Mouse (Mus musculus) mesoderm, embryonic 11.5 days (tissue): ENCODE results near the gene Stmn1.

Source experiments
- DNase-seq: peaks from one replicate; pipeline ENCODE4 v3.0.0-alpha.2; 2012; ENCODE audit warnings: low read depth, low spot score

Gene Stmn1

DNA sequence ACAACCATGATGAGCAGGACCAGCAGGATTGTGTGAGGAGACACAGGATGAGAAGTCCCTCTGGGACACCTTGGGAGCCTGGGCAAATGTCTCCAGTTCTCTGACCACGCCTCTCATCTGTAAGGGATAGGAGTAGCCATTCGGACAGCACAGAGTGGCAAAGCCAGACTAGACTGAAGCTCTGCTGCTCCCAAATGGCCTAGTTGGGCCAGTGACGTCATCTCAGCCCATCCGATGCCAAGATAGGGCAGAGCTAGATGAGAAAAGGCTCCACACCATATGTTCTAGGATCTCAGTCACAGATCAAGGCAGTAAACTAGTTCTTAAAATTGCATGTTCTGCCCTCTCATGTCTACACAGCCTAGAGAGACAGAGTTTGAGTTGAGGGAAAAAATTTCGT lies 9.3 kb upstream of the Stmn1 start:
- DNase-seq: no peak

DNA sequence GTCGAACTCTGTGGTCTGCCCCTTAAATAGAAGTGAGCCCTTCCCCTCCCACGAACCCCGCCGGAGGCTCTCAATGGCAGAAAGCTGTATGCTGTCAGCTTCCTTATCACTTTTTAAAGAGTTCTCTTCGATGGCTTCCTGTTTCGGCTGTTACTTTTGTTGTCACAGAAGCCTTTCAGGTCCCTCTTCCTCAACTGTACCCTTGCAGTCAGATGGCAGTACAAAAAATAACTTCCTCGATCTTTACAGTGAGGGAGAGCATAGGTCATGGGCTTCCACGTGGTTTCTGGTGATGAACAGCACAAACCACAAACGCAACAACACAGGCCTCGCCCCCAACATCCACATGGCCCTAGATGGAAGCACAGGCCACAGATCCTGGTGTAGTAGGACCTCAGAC lies 7.8 kb upstream of the Stmn1 start:
- DNase-seq: no peak

DNA sequence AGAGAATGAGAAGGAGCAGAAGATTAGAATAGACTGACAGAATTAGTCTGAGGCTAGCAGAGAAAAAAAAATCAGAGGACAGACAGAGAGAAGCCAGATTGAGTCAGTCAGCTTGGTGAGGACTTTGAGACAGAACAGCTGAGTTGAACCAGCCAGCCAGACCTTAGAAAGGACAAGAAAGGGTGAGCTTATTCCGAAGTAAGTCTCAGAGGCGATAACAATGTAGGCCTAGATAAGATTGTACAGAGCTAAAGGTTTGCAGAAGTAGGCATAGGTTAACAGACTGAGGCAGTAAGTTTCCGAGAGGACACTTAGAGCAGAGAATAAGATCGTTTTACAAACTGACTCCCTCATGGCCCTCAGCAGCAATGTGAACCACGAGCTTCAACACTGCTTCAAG lies 6.9 kb upstream of the Stmn1 start:
- DNase-seq: no peak

DNA sequence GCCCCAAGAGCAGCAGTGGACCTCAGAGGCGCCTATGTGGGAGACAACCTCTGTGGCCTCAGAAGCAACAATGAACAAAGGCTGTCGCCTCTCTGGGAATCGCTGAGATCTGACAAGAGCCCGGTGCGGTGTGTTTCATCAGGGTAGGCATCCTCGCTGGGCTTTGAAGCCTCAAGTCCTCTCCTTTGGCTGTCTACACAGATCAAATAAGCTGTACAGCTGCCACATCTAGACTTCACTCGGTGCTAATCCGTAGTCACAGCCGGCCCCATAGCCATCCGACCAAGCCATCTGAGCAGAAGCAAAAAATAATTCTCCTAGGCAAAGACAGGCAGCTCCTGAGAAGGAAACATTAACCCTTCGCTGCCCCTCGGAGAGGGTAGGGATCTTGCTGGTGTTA lies 2.3 kb upstream of the Stmn1 start:
- DNase-seq: no peak

DNA sequence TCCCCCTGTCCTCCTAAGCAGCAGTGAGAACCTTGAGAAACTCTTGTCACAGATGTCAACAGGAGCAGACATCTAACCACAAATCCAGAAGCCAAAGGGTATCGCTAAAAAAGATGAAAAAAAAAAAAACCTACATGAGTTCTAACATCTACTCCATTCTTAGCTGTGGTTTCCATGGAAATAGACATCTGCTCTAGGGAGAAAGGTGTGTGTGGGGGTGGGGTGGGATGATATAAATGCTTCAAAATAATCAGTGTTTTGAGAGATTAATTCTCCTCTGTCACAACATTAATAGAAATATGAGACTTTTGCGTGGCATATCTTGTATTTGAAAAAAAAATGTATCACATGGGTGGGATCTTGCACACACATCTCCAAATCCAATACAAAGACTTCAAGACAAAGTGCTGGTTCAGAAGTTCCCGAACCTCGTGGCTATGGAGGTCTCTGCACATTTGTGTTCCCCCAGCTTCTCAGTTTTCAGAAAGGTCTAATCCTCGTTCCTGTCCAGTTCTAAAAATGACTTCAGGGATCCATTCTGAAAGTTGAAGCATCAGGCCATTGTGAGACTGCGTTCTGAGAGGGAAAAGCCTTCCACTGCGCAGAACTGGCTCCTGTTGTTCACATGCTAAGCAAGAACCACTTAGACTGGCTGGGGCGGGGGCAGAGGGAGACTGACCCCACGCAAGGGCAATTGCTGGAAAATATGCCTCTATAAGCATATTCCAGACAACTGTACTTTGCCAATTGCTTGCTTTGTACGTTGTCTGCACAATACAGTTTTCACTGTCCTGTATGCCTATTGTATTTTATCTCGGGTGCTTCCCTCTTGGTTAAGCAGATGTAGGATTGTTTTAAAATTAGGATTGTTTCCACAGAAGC lies 1.5 kb upstream of the Stmn1 start:
- no peak for DNase-seq

DNA sequence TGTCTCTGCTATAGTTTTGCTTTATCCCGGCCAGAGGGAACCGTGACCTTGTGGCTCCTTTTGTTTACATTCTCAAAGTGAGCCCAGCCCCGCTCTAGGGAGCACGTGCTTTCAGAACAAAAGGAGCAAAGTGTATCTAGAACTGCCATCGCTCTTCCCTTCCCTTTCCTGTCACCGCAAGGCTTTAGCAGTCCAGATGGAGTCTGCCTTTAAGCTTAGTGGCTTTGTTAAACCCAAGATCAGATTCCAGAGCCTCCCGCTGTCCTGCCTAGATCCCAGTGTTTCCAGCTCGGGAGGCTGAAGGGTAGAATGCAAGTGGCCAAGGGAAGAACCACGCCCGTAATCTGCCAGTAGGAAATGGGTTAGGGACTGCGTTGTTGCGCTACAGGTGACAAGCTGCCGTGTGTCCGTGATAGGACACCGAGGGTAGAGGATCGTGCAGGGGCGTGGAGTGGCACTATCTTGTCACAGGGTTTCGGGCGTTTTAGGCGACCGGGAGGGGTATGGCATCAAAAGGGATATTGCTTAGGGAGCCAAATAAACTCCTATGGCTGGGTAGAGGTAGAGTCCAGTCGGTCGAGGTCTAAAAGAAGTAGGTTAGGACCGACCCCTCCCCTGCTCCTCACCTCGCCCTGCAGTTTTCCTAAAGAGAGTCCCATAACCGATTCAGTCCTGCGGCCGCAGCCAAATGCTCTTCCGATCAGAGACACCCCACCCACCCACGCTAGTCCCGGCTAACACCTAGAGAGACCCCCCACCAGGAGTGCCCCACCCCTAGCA lies 495 bp upstream of the Stmn1 start:
- DNase-seq: peak; percentile 61

DNA sequence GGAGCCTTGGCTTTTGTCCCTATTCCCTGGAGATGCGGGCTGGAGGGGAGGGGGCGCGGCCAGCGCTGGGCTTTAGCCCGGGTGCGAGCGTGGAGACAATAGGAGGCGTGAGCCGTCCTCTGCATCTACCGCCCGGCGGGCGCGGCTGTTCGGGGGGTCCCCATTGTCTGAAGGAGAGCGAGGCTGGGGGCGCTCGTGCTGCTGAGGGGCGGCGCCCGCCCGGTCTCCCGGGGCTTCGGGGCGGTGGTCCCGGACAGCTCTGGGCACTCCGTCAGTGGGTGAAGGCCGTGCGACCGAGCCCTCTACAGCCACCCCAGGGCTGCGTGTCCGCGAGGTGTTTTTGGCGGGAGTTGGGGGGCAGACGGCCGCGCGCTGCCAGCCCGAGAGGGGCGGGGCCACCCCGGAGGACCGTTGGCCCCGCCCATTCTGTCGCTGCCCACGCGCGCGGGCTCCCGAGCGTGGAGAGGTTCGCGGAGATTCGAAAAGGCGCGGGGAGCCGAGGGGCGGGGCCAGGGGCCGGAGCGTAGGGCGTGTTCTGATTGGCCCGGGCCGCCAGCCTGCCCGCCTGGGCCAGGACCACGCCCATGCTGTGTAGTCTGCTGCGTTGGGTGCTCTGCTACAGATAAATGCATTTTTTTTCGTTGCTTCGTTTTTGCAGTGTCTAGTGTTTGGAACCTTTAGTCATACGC lies 602 bp downstream of the Stmn1 start:
- peak; percentile 95 for DNase-seq

DNA sequence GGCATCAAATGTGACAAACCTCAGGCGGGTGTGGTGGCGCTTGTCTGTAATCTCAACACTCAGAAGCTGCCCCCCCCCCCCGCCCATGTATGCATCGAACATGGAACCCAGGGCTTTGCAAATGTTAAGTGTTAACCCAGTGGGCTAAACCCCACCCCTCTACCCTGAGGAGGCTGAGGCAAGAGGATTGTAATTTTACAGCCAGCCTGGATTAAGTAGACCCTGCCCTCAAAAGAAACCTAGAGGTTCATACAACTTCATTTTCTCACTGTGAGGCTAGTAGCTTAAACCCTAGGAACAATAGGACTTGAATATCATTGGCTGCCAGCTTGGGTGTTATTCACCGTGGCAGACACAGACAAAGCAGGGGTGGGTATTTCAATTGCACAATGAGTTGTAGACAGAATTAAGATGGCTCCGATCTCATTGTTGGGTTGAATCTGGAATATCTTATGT lies 1.2 kb downstream of the Stmn1 start:
- DNase-seq: peak; percentile 53

DNA sequence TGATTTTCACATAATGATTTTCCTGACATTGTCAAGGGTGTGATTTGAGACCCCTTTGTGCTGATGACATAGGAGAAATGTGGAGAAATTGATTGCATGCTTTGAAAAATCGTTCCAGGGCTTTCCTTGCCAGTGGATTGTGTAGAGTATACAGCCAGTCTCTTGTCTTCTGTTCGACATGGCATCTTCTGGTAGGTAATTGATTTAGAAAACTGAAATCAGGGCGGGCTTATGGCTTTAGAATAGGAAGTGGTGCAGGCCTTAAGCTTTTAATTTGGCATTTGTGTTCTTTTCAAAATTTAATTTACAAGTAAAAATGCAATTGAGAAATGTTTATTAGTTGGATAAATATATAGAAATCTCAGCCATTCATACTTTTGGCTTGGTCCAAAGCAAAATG lies 1.9 kb downstream of the Stmn1 start:
- DNase-seq: no peak

DNA sequence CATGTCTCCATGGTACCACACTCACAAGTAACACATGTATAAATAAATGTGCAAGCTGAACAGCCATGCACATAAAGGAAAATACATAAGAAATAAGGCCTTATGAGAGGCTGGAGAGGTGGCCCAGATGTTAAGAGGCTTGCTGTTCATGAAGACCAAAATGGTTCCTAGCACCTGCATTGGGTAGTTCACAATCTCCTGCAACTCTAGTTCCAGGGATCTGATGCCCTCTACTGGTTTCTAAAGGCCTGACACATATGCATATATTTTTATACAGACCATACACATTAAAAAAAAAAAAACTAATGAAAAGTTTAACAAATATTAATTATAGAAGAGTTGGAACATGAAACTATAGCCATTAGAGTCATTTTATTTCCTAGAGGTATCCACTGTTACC lies 3.3 kb downstream of the Stmn1 start:
- DNase-seq: no peak

DNA sequence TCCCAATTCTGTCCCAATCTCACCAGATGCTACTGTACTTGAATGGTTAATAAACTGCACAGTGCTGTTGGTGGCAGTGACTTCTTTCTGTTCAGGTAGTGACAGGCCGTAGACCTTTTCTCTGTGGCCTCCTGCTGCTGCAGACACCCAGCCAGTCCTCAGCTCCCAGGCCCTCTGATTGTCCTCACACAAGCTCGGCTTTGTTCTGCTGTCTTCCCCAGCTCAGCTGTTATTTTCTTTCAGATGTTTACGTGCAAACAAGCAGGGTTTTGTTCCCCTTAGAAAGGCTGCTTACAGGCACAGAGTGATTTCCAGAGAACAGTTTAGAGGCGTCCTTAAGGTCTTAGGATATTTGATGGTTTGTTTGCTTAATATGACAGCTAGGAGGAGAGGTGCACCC lies 5.6 kb downstream of the Stmn1 start:
- no peak for DNase-seq

DNA sequence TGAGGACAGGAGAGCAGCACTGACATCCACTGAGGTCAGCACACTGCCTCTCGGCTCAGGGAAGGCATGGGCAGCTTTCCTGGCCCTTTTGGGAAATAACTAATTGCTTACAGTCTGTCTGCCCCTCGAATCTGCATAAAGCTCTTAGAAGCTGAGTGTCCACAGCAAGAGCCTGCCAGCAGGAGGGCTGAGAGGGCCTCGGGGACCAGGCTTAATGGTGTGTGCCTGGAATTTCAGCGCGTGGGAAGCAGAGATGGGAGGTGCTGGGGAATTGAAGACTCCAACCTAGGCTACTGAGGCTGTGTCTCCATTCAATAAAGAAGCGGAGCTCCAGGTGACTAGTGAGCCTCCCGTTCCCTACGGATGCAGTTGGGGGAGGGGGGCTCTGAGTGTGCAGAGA lies 6.1 kb downstream of the Stmn1 start:
- DNase-seq: no peak

DNA sequence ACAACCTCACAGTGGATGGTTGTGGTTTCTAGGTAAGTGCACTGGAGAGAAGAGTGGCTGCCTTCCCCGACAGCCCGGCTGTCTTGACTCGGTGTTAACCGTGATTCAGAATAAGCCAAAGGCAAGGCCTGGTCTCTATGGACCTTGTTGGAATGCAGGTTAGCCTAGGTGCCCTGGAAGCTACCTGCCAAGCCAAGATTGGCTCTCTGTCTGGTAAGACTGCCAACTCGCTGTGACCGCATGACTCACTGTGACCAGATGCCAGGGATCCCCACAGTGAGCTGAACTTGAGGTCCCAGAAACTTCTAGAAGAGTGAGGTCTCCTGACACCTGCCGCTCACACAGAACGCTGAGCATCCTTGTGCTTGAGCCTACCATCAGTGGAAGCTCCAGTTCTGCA lies 8.8 kb downstream of the Stmn1 start:
- DNase-seq: no peak

DNA sequence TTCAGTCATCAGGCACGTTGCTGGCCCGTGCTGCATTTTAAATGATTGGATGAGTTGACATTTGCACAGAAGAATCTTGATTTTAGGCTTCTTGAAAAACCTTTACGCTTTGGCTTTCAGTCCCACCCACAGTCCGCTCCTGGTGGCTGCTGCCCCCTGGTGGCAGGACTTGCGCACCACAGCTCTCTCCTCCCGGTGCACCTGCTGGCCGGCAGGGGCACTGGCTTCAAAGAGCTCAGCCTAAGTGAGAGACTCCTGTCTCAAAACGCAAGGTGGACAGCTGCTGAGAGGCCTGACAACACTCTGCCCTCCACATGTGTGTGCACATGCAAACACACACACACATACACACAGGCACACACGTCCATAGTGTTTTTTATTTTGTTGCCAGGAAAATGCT lies 9.9 kb downstream of the Stmn1 start:
- peak; percentile 91 for DNase-seq

DNA sequence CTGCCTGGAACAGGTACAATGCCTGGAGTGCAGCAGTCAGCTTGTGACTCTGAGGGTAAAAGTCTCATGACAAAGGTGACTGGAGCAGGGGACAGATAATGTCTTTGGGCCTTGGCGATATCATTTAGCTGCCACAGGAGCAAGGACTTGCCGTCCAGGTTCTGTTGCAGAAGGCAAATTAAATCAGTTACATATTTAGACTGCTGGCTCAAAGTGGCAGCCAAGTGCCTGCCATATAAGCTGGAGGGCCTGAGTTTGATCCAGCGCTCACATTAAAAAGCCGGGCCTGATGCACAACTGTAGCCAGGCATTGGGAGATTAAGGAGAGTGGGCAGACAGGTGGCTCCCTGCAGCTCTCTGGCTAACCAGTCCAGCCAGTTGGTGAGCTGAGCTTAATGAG lies 11.7 kb downstream of the Stmn1 start:
- DNase-seq: no peak

DNA sequence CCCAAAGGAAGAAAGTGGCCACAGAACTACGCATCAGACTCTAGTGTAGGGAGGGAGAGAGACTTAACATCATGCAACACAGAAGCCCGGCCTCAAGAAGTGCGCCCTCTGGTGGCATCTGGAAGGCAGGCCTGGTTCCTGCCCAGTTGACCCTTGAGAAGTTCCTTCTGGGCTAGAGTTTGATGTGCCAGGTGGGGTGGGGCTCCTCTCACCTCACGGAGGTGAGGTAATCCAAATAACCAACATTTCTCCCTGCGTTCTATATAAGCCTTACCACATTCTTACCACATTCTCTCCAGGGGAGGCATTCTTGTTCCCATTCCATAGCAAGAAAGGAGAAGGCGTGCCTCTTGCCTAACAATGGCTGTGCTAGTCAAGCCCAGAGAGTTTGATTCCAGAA lies 12.7 kb downstream of the Stmn1 start:
- DNase-seq: peak; percentile 83

DNA sequence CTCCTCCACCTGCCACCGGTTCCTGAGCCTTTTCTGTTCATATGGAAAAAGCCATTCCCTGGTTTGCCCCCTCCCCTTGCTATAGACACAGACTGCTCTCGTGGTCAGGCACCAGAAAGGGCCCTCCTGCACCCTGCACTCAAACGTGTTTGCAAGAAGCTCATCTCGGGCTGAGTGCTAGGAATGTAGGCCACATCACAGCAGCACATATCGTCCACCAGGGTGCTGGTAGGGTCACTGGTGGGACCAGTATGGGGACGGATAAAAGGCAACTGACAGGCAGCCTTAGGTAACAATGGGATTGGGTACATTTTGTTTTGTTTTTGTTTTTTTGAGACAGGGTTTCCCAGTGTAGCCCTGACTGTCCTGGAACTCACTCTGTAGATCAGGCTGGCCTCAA lies 13.2 kb downstream of the Stmn1 start:
- DNase-seq: no peak

DNA sequence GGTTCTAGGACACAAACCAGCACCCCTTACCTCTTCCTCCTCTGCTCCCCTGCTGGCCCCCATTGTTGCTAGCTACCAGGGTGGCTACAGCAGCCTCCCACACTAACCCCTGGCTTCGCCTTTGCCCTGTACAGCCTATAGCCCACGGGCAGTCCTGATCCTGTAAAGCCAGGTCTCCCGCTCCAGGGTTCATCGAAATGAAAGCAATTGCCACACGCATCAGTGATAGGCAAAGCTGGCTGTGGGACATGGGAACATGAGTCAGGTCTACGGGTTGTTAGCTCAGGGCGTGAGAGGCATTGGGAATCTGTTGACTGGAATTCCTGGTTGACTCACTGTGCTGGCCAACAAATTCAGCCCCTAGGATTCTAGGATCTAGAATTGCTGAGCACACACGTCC lies 14.3 kb downstream of the Stmn1 start:
- DNase-seq: no peak

DNA sequence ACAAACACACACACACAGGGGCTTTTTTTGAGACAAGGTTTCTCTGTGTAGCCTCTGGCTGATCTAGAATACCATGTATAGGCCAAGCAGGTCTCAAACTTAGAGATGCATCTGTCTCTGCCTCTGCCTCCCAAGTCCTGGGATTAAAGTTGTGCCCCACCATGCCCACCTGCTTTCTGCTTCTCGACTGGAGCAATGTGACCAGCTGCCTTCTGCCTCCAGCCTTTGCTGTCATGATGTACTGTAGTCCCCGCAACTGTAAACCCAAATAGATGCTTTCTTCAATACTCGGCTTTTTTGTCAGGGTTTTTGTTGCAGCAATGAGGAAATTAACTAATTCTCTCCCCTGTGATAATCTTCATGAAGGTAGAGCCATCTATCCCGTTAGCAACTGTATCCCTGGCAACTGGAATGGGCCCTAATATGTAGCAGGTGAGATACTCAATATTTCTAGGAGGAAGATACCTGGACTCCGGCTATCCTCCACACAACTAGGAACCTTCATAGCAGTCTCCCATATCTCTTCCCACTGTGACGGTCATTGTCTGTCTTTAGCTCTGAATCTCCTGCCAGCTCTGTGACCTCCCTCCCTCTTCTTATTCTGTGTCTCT lies 15.1 kb downstream of the Stmn1 start:
- no peak for DNase-seq

DNA sequence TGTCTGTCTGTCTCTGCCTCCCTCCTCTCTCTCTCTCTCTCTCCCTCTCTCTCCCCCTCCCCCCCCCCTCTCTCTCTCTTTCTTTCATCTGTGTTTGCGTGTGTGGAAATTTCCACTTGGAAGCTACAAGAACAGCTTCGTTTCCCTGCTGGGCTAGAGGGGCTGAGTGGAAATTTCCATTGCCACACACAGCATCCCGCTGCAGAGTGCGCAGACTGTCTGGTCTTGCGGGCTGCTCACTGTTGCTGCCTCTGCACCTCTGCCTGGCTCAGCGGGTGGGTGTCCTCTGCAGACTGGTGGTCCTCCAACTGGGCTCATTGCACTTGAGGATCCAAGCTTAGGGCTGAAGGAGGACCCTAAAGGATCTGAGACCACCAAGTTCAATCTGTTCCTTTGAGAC lies 15.6 kb downstream of the Stmn1 start:
- no peak for DNase-seq

DNA sequence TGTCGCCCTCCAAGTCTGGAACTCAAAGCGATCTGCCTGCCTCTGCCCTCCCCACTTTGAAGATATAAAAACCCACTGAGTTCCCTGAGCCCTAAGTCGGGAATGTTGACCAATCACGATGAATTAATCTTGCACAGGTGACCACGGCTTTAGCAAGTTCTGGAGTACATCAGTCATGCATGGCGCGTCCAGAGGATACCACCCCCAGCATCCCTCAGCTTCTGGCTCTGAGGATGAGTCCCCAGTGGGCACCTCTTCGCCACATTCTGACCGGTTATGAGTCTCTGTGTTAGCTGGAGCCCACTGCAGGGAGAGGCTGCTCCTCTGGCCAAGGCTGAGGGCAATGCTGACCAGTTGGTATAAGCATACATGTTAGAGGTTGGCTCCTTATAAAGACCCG lies 16.1 kb downstream of the Stmn1 start:
- no peak for DNase-seq
